Mouse (Mus musculus): ENCODE data around the gene Ppard.

The Ppard gene

GRCm38 (mm10) chr17:28255651-28256050 lies 23.2 kb downstream of the Ppard start:
- no peak for DNase-seq (ENCODE audit: low spot score)

DNA sequence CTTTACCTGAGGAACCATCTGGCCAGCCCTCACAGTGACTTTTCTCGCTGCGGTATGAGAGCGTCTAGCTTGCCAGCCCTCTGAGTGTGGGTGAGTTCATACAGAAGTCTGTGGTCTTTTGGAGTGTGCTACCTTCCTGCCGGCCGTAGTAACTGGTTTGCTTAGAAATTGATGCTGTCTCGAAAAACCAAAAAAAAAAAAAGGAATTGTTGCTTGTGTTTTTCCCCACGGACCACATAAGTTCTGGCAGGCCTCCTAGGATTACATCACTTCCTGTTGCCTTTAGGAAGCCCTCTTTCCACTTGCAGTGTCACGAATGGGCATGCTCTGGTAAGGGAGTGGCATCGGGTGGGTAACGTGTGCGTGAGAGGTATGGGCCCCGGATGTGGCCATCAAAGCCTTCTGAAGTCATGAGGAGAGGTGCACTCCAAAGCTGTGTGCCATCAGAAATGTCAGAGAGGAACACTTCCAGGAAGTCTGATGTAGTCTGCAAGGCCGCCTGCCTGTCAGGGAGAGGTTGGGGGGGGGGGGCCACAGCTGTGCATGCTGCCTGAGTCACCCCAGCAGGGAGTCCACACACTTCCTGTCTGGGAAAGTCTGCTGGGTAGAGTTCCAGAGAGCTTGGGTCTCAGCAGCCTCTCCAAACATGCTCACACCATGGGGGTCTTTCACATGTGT lies 24.3 kb downstream of the Ppard start:
- DNase-seq (ENCODE audit: low spot score) = peak; percentile 62

- no peak for DNase-seq (ENCODE audit: low spot score)
Measured at GRCm38 (mm10) chr17:28258325-28258724, 25.8 kb downstream of the Ppard start.

GRCm38 (mm10) chr17:28259890-28260542 lies 27.5 kb downstream of the Ppard start:
- no peak for DNase-seq (ENCODE audit: low spot score)

- no peak for DNase-seq (ENCODE audit: low spot score)
Measured at GRCm38 (mm10) chr17:28260543-28260909, 28.0 kb downstream of the Ppard start.

GRCm38 (mm10) chr17:28261795-28262194 lies 29.3 kb downstream of the Ppard start:
- no peak for DNase-seq (ENCODE audit: low spot score)

- DNase-seq (ENCODE audit: low spot score) = no peak
Measured at GRCm38 (mm10) chr17:28263181-28263894, 30.8 kb downstream of the Ppard start.

GRCm38 (mm10) chr17:28267251-28267650 lies 34.8 kb downstream of the Ppard start:
- DNase-seq (ENCODE audit: low spot score) = no peak

GRCm38 (mm10) chr17:28270165-28270564 lies 37.7 kb downstream of the Ppard start:
- DNase-seq (ENCODE audit: low spot score) = peak; percentile 64

DNA sequence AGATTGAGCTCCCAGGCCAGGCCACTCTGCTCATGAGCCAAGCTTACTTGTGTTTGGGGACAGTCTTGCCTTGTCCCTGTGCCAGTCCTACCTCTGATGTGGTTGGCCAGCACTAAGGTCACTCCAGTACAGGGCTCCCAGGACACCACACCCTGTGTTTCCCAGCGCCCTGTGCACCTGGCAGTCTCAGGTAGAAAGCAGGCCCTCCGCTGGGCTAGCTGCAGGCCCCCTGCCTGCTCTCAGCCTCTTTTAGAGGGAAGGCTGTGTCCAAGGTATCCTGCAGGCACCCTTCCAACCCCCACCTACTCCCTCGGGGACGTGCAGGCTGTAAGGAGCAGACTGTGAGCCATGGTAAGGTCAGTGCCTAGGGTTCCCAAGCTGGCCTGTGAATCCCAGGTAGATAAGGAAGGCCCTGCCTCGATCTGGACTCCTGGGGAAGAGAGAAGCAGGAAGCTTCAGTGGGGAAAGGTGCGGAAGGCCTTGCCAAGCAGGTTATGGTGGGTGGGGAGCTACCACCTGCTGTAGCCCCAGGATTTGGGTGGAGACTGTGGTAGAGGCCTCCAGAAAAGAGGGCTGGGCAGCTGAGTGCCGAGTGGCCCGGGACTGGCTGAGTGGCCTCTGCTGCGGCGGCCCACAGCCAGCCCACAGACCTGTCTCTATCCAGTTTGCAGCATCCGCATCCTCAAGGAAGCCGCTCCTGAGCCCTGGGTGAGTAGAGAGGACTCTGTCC lies 39.2 kb downstream of the Ppard start:
- peak; percentile 70 for DNase-seq (ENCODE audit: low spot score)

- DNase-seq (ENCODE audit: low spot score) = no peak
Measured at GRCm38 (mm10) chr17:28272281-28272680, 39.8 kb downstream of the Ppard start.

GRCm38 (mm10) chr17:28272837-28273236 lies 40.3 kb downstream of the Ppard start:
- no peak for DNase-seq (ENCODE audit: low spot score)

DNA sequence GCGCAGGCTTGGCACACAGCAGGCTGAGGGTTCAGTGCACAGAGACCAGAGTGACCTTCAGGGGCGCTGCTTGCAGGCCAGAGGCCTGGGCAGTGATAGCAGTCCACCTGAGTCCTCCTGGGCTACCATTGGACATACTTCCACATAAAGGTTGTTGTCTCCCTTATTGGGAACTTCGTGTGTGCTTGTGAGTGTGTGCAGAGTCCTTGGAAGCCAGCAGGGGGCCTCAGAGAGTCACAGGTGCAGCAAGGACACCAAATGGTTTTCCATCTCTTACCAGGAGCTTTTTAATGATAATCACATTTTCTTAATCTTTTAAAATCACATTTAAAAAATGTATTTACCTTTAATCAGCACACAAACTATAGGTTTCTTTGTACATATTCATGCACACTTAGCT lies 42.2 kb downstream of the Ppard start:
- DNase-seq (ENCODE audit: low spot score) = no peak

DNA sequence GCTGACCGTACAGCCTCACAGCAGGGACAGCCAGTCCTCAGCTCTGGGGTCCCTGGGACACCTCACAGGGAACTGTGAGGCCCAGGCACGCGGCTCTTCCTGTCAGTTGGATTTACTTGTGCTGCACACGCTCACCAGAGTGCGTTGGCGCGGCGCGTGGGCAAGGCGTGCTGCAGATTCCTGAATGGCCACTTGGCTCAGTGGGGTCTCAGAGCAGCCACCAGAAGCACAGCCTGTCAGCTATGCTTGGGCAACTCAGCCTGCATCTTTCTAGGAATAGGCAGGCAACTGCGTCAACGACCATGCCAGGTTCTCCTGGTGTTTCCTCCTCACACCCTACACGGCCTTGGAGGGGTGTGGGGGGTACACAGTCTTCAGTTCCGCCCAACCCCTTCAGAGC lies 44.7 kb downstream of the Ppard start:
- DNase-seq (ENCODE audit: low spot score) = no peak

DNA sequence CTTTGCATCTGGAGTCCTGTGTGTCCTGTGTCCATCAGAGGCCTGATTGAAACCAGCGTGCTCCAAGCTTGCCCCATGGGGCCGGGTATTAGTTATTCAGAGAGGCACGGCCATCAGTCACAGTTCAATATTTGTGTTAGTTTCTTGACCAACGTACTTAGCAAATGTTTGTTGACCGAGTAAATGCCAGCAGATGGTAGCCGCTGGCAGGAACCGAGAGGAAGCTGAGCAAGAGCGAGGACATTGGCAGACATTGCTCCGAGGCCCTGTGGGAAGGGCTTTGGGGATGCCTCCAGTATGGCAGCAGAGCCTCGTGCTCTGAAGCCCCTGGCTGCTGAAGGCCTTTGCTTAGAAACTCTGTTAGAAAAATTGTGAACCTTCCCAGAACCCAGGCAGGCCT lies 45.2 kb downstream of the Ppard start:
- DNase-seq (ENCODE audit: low spot score) = no peak

DNA sequence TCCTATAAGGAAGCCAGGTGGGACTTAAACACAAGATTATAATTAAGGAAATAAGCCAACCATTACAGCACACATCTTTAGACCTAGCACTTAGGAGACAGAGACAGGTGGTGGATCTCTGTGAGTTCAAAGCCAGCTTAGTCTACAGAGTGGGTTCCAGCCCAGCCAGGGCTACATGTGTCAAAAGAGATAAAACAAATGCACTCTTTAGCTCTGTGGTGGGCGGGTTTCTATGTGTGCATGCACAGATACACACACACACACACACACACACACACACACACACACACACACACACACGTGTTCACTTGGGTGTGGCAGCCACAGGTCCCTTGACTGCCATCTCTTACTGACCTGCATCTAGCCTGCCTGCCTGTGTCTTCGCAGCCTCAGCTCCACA lies 45.7 kb downstream of the Ppard start:
- DNase-seq (ENCODE audit: low spot score) = no peak

- no peak for DNase-seq (ENCODE audit: low spot score)
Measured at GRCm38 (mm10) chr17:28279236-28279635, 46.7 kb downstream of the Ppard start.

DNA sequence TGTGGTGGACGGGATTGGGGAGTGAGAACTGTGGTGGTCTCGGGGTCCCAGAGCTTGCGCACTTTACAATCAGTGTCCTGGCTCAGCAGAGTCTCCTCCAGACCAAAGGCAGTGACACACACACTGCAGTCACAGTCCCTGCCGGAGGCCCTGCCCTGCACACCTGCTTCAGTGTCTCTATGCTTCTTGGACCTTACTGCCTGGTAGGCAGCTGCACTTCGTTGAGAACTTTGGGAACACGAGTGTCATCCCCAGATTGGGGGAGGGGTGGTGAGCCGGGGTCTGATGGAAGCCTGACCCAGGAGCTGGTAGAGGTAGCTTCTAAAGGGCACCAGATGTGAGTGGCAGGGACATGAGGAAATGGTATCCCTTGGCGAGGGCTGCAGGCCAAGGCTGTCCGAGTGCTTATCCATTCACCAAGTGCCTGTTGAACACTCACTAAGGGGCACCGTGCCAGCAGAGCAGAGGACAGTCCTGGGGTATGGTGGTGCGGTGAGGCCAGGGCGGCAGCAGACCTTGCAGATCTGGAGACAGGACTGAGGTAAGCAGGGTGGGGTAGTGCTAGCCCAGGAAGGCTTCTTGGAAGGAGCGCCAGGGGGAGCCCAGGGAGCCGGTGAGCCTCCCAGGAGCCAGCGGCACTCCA lies 47.4 kb downstream of the Ppard start:
- DNase-seq (ENCODE audit: low spot score) = no peak

DNA sequence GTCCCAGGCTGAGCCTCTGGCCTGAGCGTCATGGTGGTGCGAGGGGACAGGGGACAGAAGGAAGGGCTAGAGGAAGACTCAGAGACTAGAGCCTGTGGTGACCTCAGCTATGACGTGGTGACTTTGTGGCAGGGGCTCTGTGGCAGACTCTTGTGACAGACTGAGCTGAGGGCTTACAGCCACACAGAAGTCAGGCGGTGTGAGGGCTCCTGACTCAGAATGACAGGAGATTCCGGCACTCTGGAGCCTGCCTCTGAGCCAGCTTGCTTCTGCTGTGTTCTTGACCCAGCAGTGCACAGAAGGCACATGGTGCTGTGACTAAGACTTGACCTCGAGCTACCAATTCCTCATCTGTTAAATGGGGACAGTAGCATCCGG lies 47.9 kb downstream of the Ppard start:
- no peak for DNase-seq (ENCODE audit: low spot score)

GRCm38 (mm10) chr17:28280831-28281377 lies 48.4 kb downstream of the Ppard start:
- DNase-seq (ENCODE audit: low spot score) = no peak

DNA sequence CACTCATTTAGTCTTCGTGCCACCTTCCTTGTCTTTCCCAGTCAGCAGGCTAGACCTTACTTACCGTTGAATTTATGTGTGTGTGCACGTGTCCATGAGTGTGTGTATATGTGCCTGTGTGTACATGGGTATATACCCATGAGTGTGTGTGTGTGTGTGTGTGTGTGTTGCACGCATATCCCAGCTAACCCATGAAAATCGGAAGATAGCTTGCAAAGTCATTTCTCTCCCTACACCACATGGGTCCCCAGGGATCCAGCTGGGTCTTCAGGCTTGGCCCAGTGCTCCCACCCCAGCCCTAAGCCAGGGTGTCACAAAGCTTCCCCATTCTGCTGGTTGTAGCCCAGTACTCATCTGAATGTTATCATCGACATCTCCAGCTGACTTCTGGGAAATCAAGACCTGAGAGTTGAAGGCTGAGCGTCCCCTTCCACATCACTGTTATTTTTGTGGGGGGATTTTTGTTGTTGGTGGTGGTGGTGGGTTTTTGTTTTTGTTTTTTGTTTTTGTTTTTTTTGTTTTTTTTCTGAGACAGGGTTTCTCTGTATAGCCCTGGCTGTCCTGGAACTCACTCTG lies 49.5 kb downstream of the Ppard start:
- no peak for DNase-seq (ENCODE audit: low spot score)

- no peak for DNase-seq (ENCODE audit: low spot score)
Measured at GRCm38 (mm10) chr17:28283199-28283598, 50.7 kb downstream of the Ppard start.
